Mouse (Mus musculus): ENCODE data around the gene Itpr2.

GRCm38 (mm10) chr6:146499566-146499965 is 2.5 kb downstream of the Itpr2 start:
- TF ChIP-seq POLR2A (IDR thresholded peaks at IDR 0.05; ENCODE audit: borderline replicate concordance, insufficient read depth, low read length) (no peak), CTCF (IDR thresholded peaks at IDR 0.05; ENCODE audit: borderline replicate concordance, insufficient read depth, low read depth, low read length) (no peak)

Data from cerebellum, adult 2 months (tissue).